Mouse (Mus musculus) neural tube, embryonic 13.5 days (tissue): ENCODE measurements at regions not wholly inside any gene's neighbourhood (a gene's known extent, or its start where the extent isn't known, plus 50 kb on each side); places are given as distances from the start of the nearest gene placed in this dataset.

Source experiments
- ATAC-seq: fragments of 200-750 bp; cut with Nextera tagmentation; 2 replicates; pipeline ENCODE4 v1.8.0; 2017; ENCODE audit warnings: low read depth, mild to moderate bottlenecking, moderate TSS enrichment, moderate library complexity
- H3K27ac ChIP-seq: fragments of 300-500 bp; sonication (generic); replicated peaks from 2 replicates; pipeline ENCODE4 v1.5.1; 2015; ENCODE audit warnings: moderate library complexity, mild to moderate bottlenecking, inconsistent platforms
- H3K27me3 ChIP-seq: fragments of 300-500 bp; sonication (generic); 2 replicates; pipeline ENCODE4 v1.6.1; 2015; ENCODE audit warnings: mild to moderate bottlenecking, inconsistent platforms
- H3K36me3 ChIP-seq: fragments of 300-500 bp; sonication (generic); 2 replicates; pipeline ENCODE4 v1.6.1; 2015; ENCODE audit warnings: mild to moderate bottlenecking, inconsistent platforms
- H3K4me1 ChIP-seq: fragments of 300-500 bp; sonication (generic); replicated peaks from 2 replicates; pipeline ENCODE4 v1.6.1; 2015; ENCODE audit warnings: inconsistent platforms
- H3K4me2 ChIP-seq: fragments of 300-500 bp; sonication (generic); 2 replicates; pipeline ENCODE4 v1.6.1; 2015; ENCODE audit warnings: inconsistent platforms, mild to moderate bottlenecking, moderate library complexity
- H3K4me3 ChIP-seq: fragments of 300-500 bp; sonication (generic); 2 replicates; pipeline ENCODE4 v1.5.1; 2015; ENCODE audit warnings: mild to moderate bottlenecking, inconsistent platforms
- H3K9ac ChIP-seq: fragments of 300-500 bp; sonication (generic); 2 replicates; pipeline ENCODE4 v1.6.1; 2015; ENCODE audit warnings: moderate library complexity, mild to moderate bottlenecking, inconsistent platforms
- H3K9me3 ChIP-seq: fragments of 300-500 bp; sonication (generic); 2 replicates; pipeline ENCODE4 v1.6.1; 2016; ENCODE audit warnings: inconsistent platforms
- WGBS: fragments of 180-500 bp; shearing (Covaris S2); methylation state at CpG from one replicate; pipeline ENCODE4 v1.1.7; 2015; 5-methylcytosine and 5-hydroxymethylcytosine counted together

GRCm38 (mm10) chr5:39151917-39152316, 275.3 kb upstream of the Clnk start:
- no peak for ATAC-seq
- Histone ChIP-seq H3K9ac (no peak overlapping the region), H3K36me3 (no peaks in the 10 kb centered on the region), H3K27me3 (no peaks in the 10 kb centered on the region), H3K4me3 (no peak overlapping the region), H3K9me3 (no peaks in the 10 kb centered on the region), H3K4me2 (no peak overlapping the region), H3K27ac (no peak overlapping the region), H3K4me1 (no peaks in the 10 kb centered on the region)
- WGBS = 86% methylated on average over 4 of the region's 4 CpGs

GRCm38 (mm10) chr5:39150891-39151290, 274.3 kb upstream of the Clnk start:
- H3K4me2 ChIP-seq = no peak overlapping the region

GRCm38 (mm10) chr5:39145658-39146057, 269.0 kb upstream of the Clnk start:
- ATAC-seq = no peak
- no peaks in the 10 kb centered on the region for H3K4me1 ChIP-seq
- H3K9me3 ChIP-seq = no peaks in the 10 kb centered on the region
- 44% methylated on average over 2 of the region's 2 CpGs for WGBS
- no peaks in the 10 kb centered on the region for H3K36me3 ChIP-seq
- H3K9ac ChIP-seq = no peak overlapping the region
- no peaks in the 10 kb centered on the region for H3K27me3 ChIP-seq
- H3K27ac ChIP-seq = no peak overlapping the region
- no peak overlapping the region for H3K4me3 ChIP-seq
- no peak overlapping the region for H3K4me2 ChIP-seq

More at GRCm38 (mm10) chr5:39150891-39151290, 274.3 kb upstream of the Clnk start:
- WGBS = 84% methylated on average over 4 of the region's 4 CpGs
- H3K4me3 ChIP-seq = no peak overlapping the region
- H3K36me3 ChIP-seq = no peaks in the 10 kb centered on the region
- no peaks in the 10 kb centered on the region for H3K9me3 ChIP-seq
- no peaks in the 10 kb centered on the region for H3K27me3 ChIP-seq
- ATAC-seq = no peak
- H3K27ac ChIP-seq = no peak overlapping the region
- no peak overlapping the region for H3K9ac ChIP-seq
- no peaks in the 10 kb centered on the region for H3K4me1 ChIP-seq

- Histone ChIP-seq H3K4me3 (no peak overlapping the region), H3K9me3 (no peaks in the 10 kb centered on the region), H3K9ac (no peak overlapping the region), H3K27me3 (no peaks in the 10 kb centered on the region), H3K4me1 (no peaks in the 10 kb centered on the region), H3K4me2 (no peak overlapping the region), H3K36me3 (no peaks in the 10 kb centered on the region), H3K27ac (0 out of 2 replicates have a peak overlapping the region, but pooled peaks have one; percentile 28)
- peak; percentile 70 for ATAC-seq
- 72% methylated on average over 10 of the region's 10 CpGs for WGBS
Observed at GRCm38 (mm10) chr5:39144225-39144624, 267.6 kb upstream of the Clnk start.

- no peaks in the 10 kb centered on the region for H3K9me3 ChIP-seq
- H3K27me3 ChIP-seq = no peaks in the 10 kb centered on the region
- H3K4me1 ChIP-seq = no peaks in the 10 kb centered on the region
- H3K4me3 ChIP-seq = no peak overlapping the region
- WGBS = 71% methylated on average over 4 of the region's 4 CpGs
- no peak overlapping the region for H3K4me2 ChIP-seq
- H3K9ac ChIP-seq = no peak overlapping the region
- no peaks in the 10 kb centered on the region for H3K36me3 ChIP-seq
- no peak for ATAC-seq
- 0 out of 2 replicates have a peak overlapping the region, but pooled peaks have one; percentile 28 for H3K27ac ChIP-seq
Observed at GRCm38 (mm10) chr5:39143648-39144047, 267.0 kb upstream of the Clnk start.

GRCm38 (mm10) chr5:39138375-39138774, 261.8 kb upstream of the Clnk start:
- no peaks in the 10 kb centered on the region for H3K36me3 ChIP-seq
- H3K4me1 ChIP-seq = no peaks in the 10 kb centered on the region
- no peak overlapping the region for H3K4me3 ChIP-seq
- H3K4me2 ChIP-seq = no peak overlapping the region
- ATAC-seq = peak; percentile 47; the same call in 1 of the 2 replicates
- H3K27ac ChIP-seq = no peak overlapping the region
- WGBS = 78% methylated on average over 3 of the region's 3 CpGs
- no peaks in the 10 kb centered on the region for H3K27me3 ChIP-seq
- H3K9ac ChIP-seq = no peak overlapping the region
- no peaks in the 10 kb centered on the region for H3K9me3 ChIP-seq

GRCm38 (mm10) chr5:39128931-39129330, 252.3 kb upstream of the Clnk start:
- H3K27ac ChIP-seq = no peak overlapping the region
- ATAC-seq = no peak
- H3K36me3 ChIP-seq = no peaks in the 10 kb centered on the region

GRCm38 (mm10) chr5:39126833-39127232, 250.2 kb upstream of the Clnk start:
- no peak overlapping the region for H3K27ac ChIP-seq
- no peak for ATAC-seq
- H3K27me3 ChIP-seq = no peaks in the 10 kb centered on the region
- H3K4me2 ChIP-seq = no peak overlapping the region
- H3K4me3 ChIP-seq = no peak overlapping the region
- H3K4me1 ChIP-seq = no peaks in the 10 kb centered on the region
- WGBS = 90% methylated on average over 4 of the region's 4 CpGs
- no peak overlapping the region for H3K9ac ChIP-seq
- H3K36me3 ChIP-seq = no peaks in the 10 kb centered on the region
- H3K9me3 ChIP-seq = no peaks in the 10 kb centered on the region

More at GRCm38 (mm10) chr5:39128931-39129330, 252.3 kb upstream of the Clnk start:
- H3K9me3 ChIP-seq = no peaks in the 10 kb centered on the region
- H3K4me3 ChIP-seq = no peak overlapping the region
- no peak overlapping the region for H3K4me2 ChIP-seq
- H3K4me1 ChIP-seq = 0 out of 2 replicates have a peak, but pooled peaks cover 5% of the 10 kb centered on the region
- H3K9ac ChIP-seq = no peak overlapping the region
- H3K27me3 ChIP-seq = no peaks in the 10 kb centered on the region

GRCm38 (mm10) chr5:39126270-39126691, 249.7 kb upstream of the Clnk start:
- H3K27ac ChIP-seq = no peak overlapping the region
- H3K9ac ChIP-seq = no peak overlapping the region
- no peak overlapping the region for H3K4me2 ChIP-seq
- H3K27me3 ChIP-seq = no peaks in the 10 kb centered on the region
- H3K9me3 ChIP-seq = no peaks in the 10 kb centered on the region
- no peak for ATAC-seq
- H3K4me3 ChIP-seq = no peak overlapping the region
- WGBS = 75% methylated on average over 2 of the region's 2 CpGs
- no peaks in the 10 kb centered on the region for H3K4me1 ChIP-seq
- no peaks in the 10 kb centered on the region for H3K36me3 ChIP-seq

GRCm38 (mm10) chr5:39110336-39110735, 233.7 kb upstream of the Clnk start:
- Histone ChIP-seq H3K27ac (no peak overlapping the region), H3K9me3 (no peaks in the 10 kb centered on the region), H3K4me1 (no peaks in the 10 kb centered on the region), H3K9ac (no peak overlapping the region), H3K27me3 (no peaks in the 10 kb centered on the region), H3K36me3 (no peaks in the 10 kb centered on the region), H3K4me2 (no peak overlapping the region), H3K4me3 (no peak overlapping the region)
- 100% methylated on average over 1 of the region's 1 CpGs for WGBS
- ATAC-seq = no peak

GRCm38 (mm10) chr5:39109526-39109925, 232.9 kb upstream of the Clnk start:
- no peak overlapping the region for H3K4me2 ChIP-seq
- ATAC-seq = no peak
- H3K9me3 ChIP-seq = no peaks in the 10 kb centered on the region
- 88% methylated on average over 3 of the region's 3 CpGs for WGBS
- H3K4me3 ChIP-seq = no peak overlapping the region
- H3K9ac ChIP-seq = no peak overlapping the region
- H3K27me3 ChIP-seq = no peaks in the 10 kb centered on the region
- H3K4me1 ChIP-seq = no peaks in the 10 kb centered on the region
- no peak overlapping the region for H3K27ac ChIP-seq
- H3K36me3 ChIP-seq = no peaks in the 10 kb centered on the region

GRCm38 (mm10) chr5:39099113-39099512, 222.5 kb upstream of the Clnk start:
- no peak overlapping the region for H3K4me3 ChIP-seq
- no peak overlapping the region for H3K4me2 ChIP-seq
- ATAC-seq = no peak
- H3K36me3 ChIP-seq = no peaks in the 10 kb centered on the region
- WGBS = 40% methylated on average over 5 of the region's 5 CpGs
- H3K9me3 ChIP-seq = no peaks in the 10 kb centered on the region
- no peaks in the 10 kb centered on the region for H3K27me3 ChIP-seq
- no peak overlapping the region for H3K9ac ChIP-seq
- H3K4me1 ChIP-seq = no peaks in the 10 kb centered on the region; the same call in 1 of the 2 replicates
- no peak overlapping the region for H3K27ac ChIP-seq

- no peaks in the 10 kb centered on the region; the same call in 1 of the 2 replicates for H3K4me1 ChIP-seq
- H3K9me3 ChIP-seq = no peaks in the 10 kb centered on the region
- no peaks in the 10 kb centered on the region for H3K27me3 ChIP-seq
- no peaks in the 10 kb centered on the region for H3K36me3 ChIP-seq
- H3K4me2 ChIP-seq = no peak overlapping the region
- H3K4me3 ChIP-seq = no peak overlapping the region
- 84% methylated on average over 3 of the region's 3 CpGs for WGBS
- H3K27ac ChIP-seq = no peak overlapping the region
- no peak for ATAC-seq
- no peak overlapping the region for H3K9ac ChIP-seq
Observed at GRCm38 (mm10) chr5:39094875-39095274, 218.3 kb upstream of the Clnk start.
